Mouse (Mus musculus) retina, postnatal 1 day (tissue): ENCODE measurements around the gene Gpr87.
"Not testable (repeated sequence)": the region's sequence is repeated elsewhere in the genome, so short reads cannot be mapped to it uniquely, and the experiment has no call there.

Experiments used
- DNase-seq: peaks from one replicate; pipeline ENCODE4 v3.0.0-alpha.2; 2012

The Gpr87 gene

DNA sequence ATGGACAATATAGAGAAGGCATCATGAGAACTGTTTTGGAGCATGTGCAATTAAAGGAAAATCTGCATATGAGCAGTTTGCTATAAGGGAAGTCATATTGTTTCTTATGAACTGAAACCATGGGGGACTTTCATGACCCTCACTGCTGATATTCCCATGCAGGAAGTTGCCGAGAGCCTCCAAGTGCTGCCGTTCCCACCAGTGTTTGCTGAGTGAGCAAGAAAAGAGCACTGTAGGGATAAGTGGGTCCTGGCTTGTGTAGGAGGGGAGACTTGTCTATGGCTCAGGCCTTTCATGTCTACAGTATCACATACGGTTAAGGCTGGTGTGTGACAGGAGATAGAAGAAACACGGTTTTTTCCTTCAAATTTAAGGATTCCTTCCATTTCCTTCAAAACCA, 9.2 kb downstream of the Gpr87 start:
- no peak for DNase-seq

DNA sequence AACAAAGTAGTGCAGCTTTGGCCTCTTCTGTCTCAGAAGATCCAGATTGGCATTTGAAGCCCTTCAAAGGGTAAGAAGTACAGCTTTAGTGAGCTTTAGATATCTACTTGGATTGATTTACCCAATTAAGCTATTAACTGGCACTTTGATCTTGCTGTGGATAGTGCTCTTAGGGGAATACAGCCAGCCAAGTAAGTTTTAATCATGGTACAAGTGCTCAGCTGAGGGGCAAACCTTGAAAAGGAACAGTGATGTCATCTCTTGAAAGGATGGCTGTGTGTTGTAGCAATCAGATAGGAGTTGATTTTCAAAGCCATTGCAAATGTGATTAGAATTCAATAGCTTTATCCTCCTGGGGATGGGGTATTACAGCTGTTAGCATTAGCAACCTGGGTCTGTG, 12.8 kb downstream of the Gpr87 start:
- no peak for DNase-seq

DNA sequence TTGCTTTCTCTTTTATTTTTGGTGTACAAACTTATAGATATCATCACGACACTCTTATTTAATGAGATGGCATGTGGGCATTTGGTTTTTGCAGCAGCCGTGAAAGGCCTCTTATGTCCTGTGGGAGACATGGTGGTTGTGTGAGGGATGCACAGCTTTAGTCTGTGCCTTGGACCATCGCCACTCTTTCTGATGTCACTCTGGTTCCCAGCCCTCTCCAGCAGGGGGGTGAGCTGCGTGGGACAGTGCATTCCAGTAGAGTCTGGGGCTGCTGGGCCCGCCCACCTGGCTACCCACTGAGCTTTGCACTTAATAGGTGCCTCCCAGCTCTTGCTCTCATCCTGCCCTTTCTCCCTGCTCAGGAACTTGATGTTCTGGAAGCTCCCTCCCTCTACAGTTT, 13.8 kb downstream of the Gpr87 start:
- DNase-seq: no peak

GRCm38 (mm10) chr3:59176871-59177270, 18.0 kb downstream of the Gpr87 start:
- DNase-seq: peak; percentile 61

GRCm38 (mm10) chr3:59175234-59175633, 19.7 kb downstream of the Gpr87 start:
- peak; percentile 72 for DNase-seq

- no peak for DNase-seq
Measured at GRCm38 (mm10) chr3:59174426-59175154, 20.3 kb downstream of the Gpr87 start.

- no peak for DNase-seq
Measured at GRCm38 (mm10) chr3:59169921-59170627, 24.8 kb downstream of the Gpr87 start.

GRCm38 (mm10) chr3:59169215-59169614, 25.7 kb downstream of the Gpr87 start:
- DNase-seq: no peak

DNA sequence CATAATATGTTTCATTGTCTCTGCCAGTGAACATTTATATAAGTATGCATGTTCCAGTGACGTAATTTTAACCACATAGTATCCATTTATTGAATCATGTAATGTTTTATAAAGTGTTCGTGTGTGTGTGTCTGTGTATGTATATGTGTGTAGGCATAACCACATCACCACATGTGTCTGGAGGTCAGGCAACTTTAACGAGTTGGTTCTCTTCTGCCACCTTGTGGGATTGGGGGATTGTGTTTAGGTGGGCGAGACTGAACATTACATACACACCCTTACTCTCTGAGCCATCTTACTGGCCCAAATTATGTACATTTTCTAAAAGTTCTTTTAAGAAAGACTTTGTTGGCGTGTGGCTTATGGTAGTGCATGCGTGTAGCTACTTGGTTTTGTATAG, 26.4 kb downstream of the Gpr87 start:
- no peak for DNase-seq

GRCm38 (mm10) chr3:59167417-59168054, 27.4 kb downstream of the Gpr87 start:
- DNase-seq: no peak

GRCm38 (mm10) chr3:59160465-59160864, 34.4 kb downstream of the Gpr87 start:
- DNase-seq: no peak

DNA sequence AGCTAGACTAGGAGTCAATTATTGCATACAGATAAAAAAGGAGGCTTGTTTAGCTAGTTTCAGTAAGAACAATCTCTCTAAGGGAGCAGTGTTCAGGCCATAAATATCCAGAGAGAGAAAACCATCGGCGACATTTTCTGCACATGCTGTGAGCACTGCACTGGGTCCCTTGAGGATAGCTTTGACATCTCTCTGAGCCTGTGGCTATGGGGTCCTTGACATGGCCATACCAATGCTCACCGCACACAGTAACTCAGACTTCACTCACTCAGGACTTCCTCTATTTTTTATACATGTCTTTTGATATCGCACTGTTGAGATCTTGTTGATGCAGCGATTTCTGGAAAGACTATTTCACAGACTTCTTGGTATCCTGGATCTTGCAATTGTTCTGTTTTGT, 37.9 kb downstream of the Gpr87 start:
- DNase-seq: no peak

- no peak for DNase-seq
Measured at GRCm38 (mm10) chr3:59155404-59155803, 39.5 kb downstream of the Gpr87 start.

DNA sequence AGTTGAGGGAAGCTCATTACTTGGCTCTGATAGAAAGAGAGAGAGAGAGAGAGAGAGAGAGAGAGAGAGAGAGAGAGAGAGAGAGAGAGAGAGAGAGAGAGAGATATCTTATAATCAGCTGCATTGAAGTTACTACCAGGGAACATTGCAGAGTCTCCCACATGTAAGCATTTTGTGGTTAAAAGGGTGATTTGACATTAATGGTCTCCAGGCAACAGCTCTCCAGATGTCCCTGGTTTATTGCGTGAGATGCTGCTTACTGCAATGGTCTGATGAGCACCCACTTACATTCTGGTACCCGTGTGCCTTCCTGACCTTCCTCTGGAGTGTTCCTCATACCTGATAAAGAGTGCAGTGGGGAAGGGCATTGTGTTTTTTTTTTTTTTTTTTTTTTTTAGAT, 40.0 kb downstream of the Gpr87 start:
- no peak for DNase-seq

GRCm38 (mm10) chr3:59153424-59153823, 41.5 kb downstream of the Gpr87 start, which contains the start of gene P2ry14:
P2ry14 (minus strand) TSS chr3:59153618.
- no peak for DNase-seq

DNA sequence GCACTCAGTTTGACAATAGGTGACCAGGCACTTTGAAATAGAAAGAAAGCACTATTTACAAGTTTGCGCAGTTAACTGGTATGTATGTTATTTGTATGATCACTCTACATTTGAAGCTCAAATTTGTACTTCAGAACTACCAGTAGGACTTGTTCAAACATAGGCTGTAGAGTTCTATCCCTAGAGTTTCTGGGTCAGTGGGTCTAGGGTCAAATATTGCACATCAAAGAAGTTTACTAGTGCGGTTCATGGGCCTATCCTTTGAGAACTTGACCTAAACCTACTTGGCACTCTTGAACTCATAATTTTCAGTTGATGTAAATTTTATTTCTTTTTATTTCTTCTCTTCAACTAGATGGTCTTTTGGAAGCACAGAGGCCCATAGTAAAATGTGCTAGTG, 44.3 kb downstream of the Gpr87 start:
- DNase-seq: no peak

- no peak for DNase-seq
Measured at GRCm38 (mm10) chr3:59149646-59150045, 45.3 kb downstream of the Gpr87 start.

GRCm38 (mm10) chr3:59145194-59145593, 49.7 kb downstream of the Gpr87 start:
- no peak for DNase-seq

- DNase-seq: no peak
Measured at GRCm38 (mm10) chr3:59141507-59142305, 53.2 kb downstream of the Gpr87 start.

GRCm38 (mm10) chr3:59140941-59141340, 54.0 kb downstream of the Gpr87 start:
- not testable (repeated sequence) for DNase-seq

GRCm38 (mm10) chr3:59140115-59140514, 54.8 kb downstream of the Gpr87 start:
- no peak for DNase-seq

- no peak for DNase-seq
Measured at GRCm38 (mm10) chr3:59139651-59140051, 55.3 kb downstream of the Gpr87 start.

- no peak for DNase-seq
Measured at GRCm38 (mm10) chr3:59138946-59139468, 55.9 kb downstream of the Gpr87 start.
